Mouse (Mus musculus) left cerebral cortex, postnatal 36 days (tissue): ENCODE measurements at regions not wholly inside any gene's neighbourhood (a gene's known extent, or its start where the extent isn't known, plus 50 kb on each side); places are given as distances from the start of the nearest gene placed in this dataset.
"Not testable (repeated sequence)": the region's sequence is repeated elsewhere in the genome, so short reads cannot be mapped to it uniquely, and the experiment has no call there.

Source experiments
- DNase-seq, 2 experiments: peaks; one replicate each; pipeline ENCODE4 v3.0.0; 2021 to 2022; ENCODE audit warnings: low spot score in 2 of 2, mixed read lengths in 1 of 2
- intact Hi-C: fragments of 180-260 bp; cut with DNase I; formaldehyde crosslinking; loops from one replicate; pipeline ENCODE4 v1.15.1; 2025

DNA sequence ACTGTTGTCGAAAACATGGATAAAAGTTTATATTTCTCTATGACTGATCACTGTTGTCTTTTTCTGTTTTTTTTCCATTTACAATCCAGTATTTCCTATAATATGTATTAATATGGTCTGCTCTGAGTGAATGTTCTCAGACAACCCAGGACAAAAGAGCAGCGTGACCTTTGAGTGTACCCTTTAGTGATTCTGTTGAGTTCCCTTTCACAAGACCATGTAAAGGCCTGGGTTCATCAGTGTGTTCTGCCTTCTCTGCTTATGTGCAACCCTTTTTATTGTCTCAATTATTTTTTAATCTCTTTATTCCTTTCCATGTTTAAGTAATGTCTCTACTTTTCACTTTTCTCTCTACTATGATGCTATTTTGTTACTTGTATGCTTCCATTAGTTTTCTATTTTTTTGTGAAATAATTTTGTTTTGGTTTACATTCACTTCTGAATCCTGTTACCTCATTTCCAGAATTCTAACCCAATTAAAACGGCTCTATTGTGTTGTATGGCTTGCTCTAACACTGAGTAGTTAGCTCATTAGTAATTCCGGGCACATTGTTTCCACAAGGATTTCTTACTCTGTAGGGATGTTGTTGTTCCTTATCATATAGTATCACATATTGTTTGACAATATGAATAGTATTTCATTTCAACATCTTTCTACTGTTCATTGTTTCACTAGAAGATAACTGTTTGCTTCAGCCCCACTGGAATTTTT is 523.9 kb upstream of the Hsf2 start:
- intact Hi-C loops, result loop anchor here (10.0 kb wide), 1 partner anchor 57 kb away; no protein-coding TSS in a partner anchor
- DNase-seq, result no peak

DNA sequence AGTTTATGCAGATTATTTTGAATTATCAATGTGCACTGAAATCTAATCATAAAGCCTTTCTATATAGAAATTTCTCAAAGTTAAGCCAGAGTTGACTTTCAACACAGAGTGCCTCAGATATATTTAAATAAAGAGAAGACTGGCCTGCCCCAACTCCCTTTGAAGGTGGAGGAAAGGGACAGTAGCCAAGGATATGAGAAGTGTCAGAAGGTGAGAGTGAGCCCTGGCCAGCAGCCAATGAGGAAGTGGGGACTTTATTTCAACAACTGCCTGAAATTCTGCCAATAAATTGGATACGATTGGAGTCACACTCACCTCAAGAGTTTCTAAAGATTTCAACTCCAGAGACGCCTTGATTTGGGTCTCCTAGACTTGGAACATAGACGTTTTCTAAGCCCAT is 523.0 kb upstream of the Hsf2 start:
- DNase-seq, result no peak
- intact Hi-C loops, result loop anchor here (10.0 kb wide), 1 partner anchor 58 kb away; no protein-coding TSS in a partner anchor

DNA sequence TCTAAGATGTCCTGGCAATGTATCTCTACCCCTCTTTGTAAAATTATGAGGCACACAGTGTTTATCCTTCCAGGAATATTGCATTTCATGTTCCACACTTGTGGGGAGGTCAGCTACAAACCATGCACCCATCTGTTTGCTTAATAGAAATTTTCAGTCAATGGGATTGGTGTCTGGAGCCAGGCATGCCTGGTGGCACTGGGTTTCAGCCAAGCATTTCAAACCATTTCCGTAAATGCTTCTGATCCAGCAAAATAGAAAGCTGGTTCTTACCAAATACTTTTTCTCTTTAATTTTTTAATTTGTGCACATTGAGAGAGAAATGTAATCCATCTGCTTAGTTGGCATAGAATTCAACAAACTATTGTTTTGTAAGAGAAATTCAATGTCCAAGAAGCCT is 517.3 kb upstream of the Hsf2 start:
- intact Hi-C loops, result loop anchor here (10.0 kb wide), 1 partner anchor 64 kb away; no protein-coding TSS in a partner anchor
- DNase-seq, result no peak

DNA sequence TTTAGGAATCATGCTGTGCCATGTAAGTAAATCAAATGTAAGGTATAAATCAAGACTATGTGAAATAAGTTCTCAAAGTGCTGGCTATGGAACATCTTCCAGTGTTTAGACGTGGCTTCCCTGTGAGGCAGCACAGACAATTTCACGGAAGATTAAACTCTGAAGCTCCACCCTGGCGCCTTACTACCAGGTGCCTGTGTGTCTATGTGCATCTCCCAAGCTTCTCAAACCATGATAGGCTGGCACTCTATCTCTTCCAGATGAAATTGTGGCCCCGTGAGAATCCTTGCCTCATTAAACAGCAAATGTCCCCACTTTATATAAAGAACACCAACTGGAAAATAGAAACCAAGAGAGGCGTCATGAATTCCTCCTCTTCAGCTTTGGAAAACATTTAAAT is 511.4 kb upstream of the Hsf2 start:
- intact Hi-C loops, result no loop called here
- no peak for DNase-seq

DNA sequence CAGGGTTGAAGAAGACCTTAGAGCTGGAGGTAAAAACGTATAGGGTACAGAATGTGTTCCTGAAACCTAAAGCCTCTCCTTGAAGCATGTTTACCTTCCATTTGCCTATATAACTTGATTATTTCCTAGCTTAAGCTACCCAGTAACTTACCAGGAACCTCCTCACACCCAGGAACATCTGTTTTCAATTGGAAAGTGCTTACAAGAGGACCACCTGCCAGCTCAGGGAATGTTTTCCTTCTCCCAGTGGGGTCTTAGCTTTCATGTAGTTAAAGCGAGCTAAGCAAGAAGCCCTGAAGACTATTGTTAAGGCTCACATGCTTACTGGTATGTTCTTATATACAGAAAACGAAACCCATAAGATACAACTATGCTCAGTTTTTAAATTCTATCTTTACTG is 506.6 kb upstream of the Hsf2 start:
- DNase-seq, result no peak
- intact Hi-C loops, result no loop called here

DNA sequence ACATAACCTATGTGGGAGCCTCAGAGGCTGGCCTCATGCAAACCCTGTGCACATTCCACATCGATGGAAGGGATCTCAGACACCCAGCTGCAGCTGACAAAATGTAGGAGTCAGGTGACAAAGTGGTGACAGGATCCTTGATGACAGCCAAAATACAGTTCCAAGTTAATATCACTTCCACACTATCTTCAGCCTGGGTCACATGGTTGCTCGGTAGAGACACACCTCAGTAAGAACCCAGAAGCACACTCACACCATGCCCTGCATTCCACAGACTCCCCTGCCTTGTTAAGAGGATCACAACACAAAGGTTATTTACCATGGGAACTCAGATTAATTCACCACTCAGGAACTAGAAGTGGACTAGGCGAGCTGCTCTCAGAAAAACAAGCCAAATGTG is 505.4 kb upstream of the Hsf2 start:
- no peak for DNase-seq
- intact Hi-C loops, result no loop called here

DNA sequence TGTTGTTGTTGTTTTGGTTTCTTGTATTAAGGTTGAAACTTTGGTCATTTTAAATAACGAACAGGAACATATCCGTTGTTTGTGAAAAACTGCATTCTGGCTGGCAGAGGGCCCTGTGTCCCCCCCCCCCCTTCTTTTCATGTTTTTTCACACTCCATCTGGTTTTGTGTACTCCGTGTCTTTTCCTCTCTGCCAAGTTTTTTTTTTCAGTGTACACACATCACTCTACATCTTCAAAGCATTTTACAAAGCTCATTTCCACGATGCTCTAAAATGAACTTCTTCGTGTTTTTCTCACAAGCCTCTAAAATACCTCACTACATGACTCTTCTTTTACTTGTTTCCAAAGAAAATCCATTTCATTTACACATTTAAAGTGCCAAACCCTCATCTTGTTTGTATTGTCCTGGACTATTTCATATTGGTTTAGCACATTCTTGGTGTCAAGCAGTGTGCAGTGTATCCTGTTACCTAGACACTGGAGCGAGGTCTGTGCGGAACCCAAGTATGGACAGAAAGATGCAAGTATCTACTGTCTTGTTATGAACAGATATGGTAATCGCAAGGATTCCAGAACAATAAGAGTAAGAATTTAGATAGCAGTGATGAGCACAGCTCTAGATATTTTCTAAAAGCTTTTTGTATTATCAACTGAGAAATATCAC is 503.5 kb upstream of the Hsf2 start:
- intact Hi-C loops, result no loop called here

DNA sequence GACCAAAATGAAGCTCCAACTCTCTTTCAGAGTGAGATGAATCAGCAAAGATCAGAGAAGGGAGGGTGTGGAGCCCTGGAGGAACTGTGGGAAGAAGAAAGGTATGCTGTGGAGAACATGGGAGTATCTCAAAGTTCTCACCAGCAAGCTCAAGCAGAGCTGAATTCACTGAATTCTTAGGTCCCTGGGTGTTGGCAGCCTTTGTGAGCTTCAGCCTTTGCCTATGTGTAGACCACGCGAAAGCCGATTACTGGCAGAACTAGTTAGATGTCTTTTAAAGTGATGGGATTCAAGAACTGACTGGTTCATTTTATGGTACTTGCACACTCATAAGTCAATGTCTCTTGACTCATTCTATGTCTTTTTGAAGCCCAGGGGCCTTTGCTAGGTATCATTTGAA is 491.2 kb upstream of the Hsf2 start:
- intact Hi-C loops, result no loop called here
- no peak for DNase-seq

More for the DNA sequence above, 503.5 kb upstream of the Hsf2 start:
- DNase-seq, result no peak

DNA sequence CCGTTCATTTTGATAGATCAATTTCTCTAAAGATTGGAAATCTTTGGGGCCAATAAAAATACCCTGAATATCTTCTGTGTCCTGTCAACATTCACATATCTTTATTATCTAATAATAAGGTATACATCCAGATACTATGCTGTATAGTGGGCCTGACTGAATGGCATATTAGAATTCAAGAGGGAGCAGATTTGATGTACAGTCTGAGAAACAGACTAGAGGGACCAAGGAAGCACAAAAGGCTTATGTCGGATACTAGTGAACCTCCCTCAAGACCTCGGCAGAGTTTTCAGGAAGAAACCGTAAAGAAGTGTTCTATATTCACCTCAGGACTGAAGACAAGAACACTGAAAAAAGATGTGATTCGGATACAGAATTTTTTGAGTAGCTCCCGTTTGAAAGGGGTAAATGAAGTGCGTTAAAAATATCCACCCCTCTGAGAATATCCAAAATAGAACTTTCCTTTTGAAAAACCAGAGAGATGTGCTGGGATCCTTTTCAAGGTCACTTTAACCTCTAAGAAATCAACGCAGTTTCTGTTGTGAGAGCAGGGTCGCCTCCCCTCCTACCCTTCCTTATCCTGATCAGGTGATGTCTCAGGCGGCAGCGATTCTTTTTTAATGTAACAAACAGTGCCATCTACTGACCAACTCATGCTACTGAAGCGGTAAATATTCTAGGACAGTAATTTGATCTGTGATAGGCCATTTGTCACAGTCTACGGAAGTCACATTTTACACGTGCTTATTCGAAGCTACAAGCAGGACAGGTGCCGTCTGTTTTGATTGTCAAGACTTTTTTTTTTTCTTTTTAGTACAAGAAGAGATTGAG is 485.1 kb upstream of the Hsf2 start:
- intact Hi-C loops, result loop anchor here (1.0 to 10.0 kb wide), 3 partner anchors 181 to 628 kb away; no protein-coding TSS in a partner anchor
- peak in 1 of 2 experiments; percentile 36 for DNase-seq

DNA sequence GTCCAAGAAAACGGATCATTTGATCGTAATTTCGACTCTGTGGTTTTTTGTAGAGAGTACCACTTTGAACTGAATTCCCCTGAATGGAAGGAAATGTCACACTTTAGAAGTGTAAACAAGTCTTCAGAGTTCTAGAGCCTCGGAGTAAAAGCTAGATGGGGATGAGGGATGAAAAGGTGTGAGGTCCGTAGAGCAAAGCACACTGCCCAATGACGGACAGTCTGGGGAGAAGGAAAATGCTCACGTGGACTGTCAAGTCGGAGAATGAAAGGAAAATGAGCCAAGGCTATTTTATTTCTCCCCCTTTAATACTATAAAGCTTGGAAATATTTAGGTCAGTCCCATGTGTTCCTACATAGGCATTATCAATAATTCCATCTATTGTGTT is 484.5 kb upstream of the Hsf2 start:
- intact Hi-C loops, result loop anchor here (1.0 to 10.0 kb wide), 3 partner anchors 181 to 628 kb away; no protein-coding TSS in a partner anchor
- DNase-seq, result no peak

DNA sequence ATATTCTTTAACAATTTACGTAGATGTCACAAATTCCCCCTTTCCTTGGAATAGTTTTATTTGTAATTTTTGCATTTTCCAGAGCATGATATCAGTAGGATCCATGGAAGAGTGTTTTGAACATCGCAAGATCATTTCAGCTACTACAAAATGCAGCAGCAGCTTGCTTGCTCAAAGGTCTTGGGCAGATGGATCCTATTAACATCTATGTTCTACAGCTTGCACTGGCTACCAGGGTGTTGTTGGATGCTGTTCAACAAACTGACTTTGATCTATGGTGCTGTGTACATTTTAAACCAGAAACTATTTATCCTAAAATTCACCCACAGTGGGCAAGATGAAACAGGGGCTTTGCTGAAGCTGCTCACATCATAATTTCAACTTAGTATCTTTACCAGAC is 448.5 kb upstream of the Hsf2 start:
- no peak for DNase-seq
- intact Hi-C loops, result no loop called here

DNA sequence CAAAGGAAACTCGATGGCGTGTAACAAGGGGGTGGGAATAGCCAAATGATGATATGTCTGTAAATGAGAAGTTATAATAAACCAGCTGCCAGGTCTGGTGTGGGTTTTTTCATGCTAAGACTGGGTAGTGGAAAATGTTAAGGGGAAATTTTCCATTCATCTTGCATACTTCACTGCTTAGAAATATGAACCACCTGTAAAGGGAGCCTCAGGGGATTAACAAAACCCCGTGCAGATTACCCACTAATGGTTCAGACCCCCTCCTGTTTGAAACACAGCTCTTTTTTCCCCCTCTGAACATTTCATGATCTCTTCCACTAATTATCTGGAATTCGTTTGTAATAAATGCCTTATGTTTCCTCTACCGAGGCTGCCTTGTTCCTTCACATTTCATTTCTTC is 446.0 kb upstream of the Hsf2 start:
- DNase-seq, result no peak
- intact Hi-C loops, result no loop called here

DNA sequence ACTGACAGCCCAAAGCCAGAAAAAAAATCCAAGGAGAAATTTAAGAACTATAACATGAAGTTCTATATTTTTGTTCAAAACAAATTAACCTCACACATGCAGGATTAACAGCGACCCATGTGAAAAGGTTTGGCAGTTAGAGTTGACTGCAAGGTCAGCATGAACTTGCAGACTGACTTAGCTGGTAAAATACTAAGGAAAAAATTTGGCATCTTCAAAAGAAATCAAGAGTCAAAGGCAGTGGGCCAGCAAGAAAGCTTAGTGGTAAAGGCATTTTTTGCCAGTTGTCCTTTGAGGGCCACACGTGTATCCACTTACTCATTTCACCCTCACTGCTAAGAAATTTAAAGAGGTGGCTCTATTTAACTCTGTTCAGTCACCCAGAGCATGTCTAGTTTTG is 440.2 kb upstream of the Hsf2 start:
- no peak for DNase-seq
- intact Hi-C loops, result no loop called here

DNA sequence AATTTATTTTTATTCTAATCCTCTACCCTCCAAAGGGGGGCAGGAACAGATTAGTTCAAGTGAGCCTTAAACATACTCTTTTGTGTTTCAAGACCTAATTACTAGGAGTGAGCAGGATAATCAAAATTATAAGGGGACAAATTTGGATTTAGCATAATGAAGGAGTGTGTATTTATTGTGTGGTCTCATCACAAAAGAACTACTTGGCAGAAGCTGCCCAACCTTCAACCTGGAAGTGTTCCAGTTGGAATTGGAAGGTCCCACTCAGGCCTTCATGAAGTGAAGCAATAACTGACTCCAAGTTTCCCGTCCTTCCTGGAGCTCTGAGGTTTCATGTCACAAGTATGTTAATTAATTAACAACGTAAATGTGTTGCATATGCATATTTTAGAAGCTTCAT is 439.3 kb upstream of the Hsf2 start:
- no peak for DNase-seq
- intact Hi-C loops, result no loop called here

DNA sequence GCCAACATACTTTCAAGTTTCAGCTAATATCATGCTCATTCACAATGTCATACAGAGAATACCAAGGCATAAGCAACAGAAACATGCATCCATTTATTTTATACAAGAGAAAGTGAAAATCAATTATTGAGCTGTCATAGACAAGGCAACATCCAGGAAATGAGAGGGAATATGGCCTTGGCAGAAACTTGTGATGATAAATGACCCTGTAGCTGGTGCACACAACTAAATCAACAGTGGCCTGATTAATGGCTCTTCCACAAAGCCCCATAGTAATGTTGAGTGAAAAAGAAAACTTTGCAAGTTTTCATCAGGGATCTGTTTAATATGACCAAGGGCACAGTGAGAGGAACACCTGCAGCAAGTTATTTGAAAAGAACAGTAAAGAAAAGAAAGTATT is 438.5 kb upstream of the Hsf2 start:
- no peak for DNase-seq
- intact Hi-C loops, result no loop called here

DNA sequence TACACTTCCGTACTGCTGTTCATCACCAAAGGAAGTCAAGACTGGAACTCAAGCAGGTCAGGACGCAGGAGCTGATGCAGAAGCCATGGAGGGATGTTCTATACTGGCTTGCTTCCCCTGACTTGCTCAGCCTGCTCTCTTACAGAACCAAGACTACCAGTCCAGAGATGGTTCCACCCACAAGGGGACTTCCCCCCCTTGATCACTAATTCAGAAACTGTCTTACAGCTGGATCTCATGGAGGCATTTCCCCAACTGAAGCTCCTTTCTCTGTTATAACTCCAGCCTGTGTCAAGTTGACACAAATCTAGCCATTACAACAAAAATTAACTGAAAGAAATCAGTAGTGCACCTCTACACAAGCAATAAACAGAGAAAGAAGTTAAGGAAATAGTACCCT is 432.8 kb upstream of the Hsf2 start:
- DNase-seq, intact Hi-C loops: not testable (repeated sequence)

DNA sequence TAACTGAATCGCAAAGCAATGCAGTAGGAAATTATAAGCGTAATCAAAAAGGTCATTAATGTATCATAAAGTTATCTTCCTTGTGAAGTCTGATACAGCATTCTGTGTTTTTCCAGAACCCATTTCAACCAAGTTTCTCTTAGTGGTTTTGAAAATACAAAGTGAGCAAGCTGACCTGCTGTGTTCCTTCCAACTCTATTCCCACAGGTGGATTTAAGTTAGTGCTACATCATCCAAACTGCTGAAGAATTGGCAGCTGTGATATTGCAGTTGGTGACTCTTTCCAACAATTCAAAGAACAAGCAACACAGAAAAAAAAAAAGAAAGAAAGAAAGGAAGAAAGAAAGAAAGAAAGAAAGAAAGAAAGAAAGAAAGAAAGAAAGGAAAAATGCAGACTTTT is 396.1 kb upstream of the Hsf2 start:
- intact Hi-C loops, result no loop called here
- DNase-seq, result no peak

DNA sequence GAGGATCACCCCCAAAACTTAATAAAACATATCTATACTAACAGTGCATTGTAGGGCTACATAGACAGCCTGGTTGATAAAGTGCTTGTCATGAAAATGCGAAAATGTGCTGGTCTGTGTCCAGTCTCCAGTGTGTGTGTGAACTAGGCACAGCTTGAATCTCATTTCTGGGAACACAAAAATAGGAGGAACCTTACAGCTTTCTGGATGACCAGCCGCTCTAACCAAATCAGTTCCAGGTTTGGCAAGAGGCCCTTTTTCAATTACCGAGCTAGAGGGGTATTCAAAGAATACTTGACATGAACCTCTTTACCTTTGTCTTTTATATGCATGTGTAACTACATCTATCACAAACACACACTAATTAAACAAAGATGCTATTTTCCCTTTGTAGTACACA is 390.3 kb upstream of the Hsf2 start:
- intact Hi-C loops, result no loop called here
- DNase-seq, result no peak

DNA sequence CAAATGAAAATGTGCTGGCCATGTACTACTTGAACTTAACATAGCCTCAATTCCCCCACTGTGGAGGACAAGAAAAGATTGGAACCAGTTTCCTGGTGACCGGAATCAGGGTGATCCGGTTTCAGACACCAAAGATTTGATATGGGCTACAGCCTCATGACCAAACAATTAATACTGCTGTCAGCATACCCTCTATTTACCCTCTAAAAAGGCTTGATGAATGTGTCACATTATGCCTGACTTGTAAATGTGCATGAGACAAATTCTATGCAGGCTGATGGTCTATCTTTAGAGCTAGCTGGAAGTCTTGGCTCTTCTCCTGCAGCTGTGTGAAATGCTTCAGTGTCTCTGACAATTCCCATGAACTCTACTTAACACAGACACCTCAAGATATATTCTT is 372.8 kb upstream of the Hsf2 start:
- intact Hi-C loops, result no loop called here
- no peak for DNase-seq

DNA sequence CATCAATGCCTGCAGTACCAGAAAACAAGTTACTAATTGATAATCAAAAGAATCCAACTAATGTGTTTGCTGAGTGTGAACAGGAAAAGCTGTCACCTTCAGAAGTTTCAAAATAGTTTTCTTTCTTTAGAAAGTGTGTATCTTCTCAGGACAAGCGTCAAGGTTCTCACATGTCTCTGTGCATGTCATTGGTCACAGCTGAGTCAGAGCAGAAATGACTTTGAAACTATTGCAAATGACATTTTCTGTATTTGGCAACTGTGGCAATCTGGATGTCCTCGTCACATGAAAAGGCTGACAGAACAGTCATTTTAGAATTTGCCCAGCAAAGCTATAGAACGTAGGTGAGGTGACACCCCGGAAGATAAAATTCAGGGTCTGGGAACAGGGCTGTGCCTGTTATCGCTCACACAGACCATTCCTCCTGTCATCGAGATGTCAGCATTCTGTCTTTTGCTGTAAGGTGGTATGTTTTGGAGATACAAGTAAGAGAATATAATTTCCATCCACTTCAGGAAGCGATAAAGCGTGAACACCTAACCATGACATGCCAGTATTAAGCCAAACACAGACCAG is 371.4 kb upstream of the Hsf2 start:
- intact Hi-C loops, result no loop called here
- no peak for DNase-seq
